Mouse (Mus musculus) small intestine, adult 2 months (tissue): ENCODE results near the gene Rfx4. TPM values are rescaled to one million over a fixed set of nuclear protein-coding genes. Genes with fewer than 3 reads are reported as not detected.

Experiments
- H3K27ac ChIP-seq: fragments of 200-500 bp; 2 replicates; pipeline ENCODE4 v1.5.1; 2012; ENCODE audit warnings: low read depth, low read length, control low read depth, inconsistent platforms; ENCODE audit not compliant: insufficient read depth
- H3K27me3 ChIP-seq: fragments of 200-500 bp; 2 replicates; pipeline ENCODE4 v1.6.1; 2012; ENCODE audit warnings: mild to moderate bottlenecking, moderate library complexity, low read length, inconsistent platforms; ENCODE audit not compliant: control insufficient read depth, insufficient read depth
- H3K36me3 ChIP-seq: fragments of 200-500 bp; 2 replicates; pipeline ENCODE4 v1.6.1; 2012; ENCODE audit warnings: mild to moderate bottlenecking, low read length, control low read depth, inconsistent platforms; ENCODE audit not compliant: control insufficient read depth, insufficient read depth
- H3K4me1 ChIP-seq: fragments of 200-500 bp; 2 replicates; pipeline ENCODE4 v1.6.1; 2012; ENCODE audit warnings: low read length, inconsistent platforms, mixed read lengths; ENCODE audit not compliant: control insufficient read depth, insufficient read depth, insufficient read length
- H3K4me3 ChIP-seq: fragments of 200-500 bp; 2 replicates; pipeline ENCODE4 v1.5.1; 2012; ENCODE audit warnings: low read depth, mild to moderate bottlenecking, control low read depth, inconsistent platforms, low read length, moderate library complexity
- CTCF ChIP-seq: fragments of 200-500 bp; IDR thresholded peaks from 2 replicates; pipeline ENCODE4 v1.5.1; 2012; ENCODE audit warnings: low read depth, mild to moderate bottlenecking, control low read depth, inconsistent platforms, low read length, moderate library complexity, mixed read lengths; ENCODE audit not compliant: insufficient replicate concordance, insufficient read length; ENCODE audit errors: extremely low read depth
- POLR2A ChIP-seq: fragments of 200-500 bp; IDR thresholded peaks from 2 replicates; pipeline ENCODE4 v1.6.1; 2012; ENCODE audit warnings: low read depth, mild to moderate bottlenecking, control low read depth, inconsistent platforms, low read length, moderate library complexity
- WGBS: fragments of 180-500 bp; shearing (Covaris S2); methylation state at CpG from one replicate; pipeline ENCODE4 v1.1.7; 2018; 5-methylcytosine and 5-hydroxymethylcytosine counted together
- polyA plus RNA-seq: library from polyadenylated mRNA; depleted of rRNA; stranded (reverse); fragments of >200 nt; gene quantifications from 2 replicates; pipeline ENCODE4 v1.2.3, GENCODE M21; 2012

Gene Rfx4
- polyA plus RNA-seq, 1 experiment = not detected

- H3K27ac ChIP-seq = no peak overlapping the region
- no peaks in the 10 kb centered on the region for H3K27me3 ChIP-seq
- WGBS = 84% methylated on average over 5 of the region's 5 CpGs
- no peaks in the 10 kb centered on the region for H3K4me1 ChIP-seq
- no peak for TF ChIP-seq POLR2A
- TF ChIP-seq CTCF = no peak
- peaks cover 9% of the 10 kb centered on the region; the same call in 1 of the 2 replicates for H3K36me3 ChIP-seq
- no peak overlapping the region for H3K4me3 ChIP-seq
These were observed 43.9 kb upstream of the Rfx4 start for GRCm38 (mm10) chr10:84711940-84712339.

- peaks cover 9% of the 10 kb centered on the region; the same call in 1 of the 2 replicates for H3K36me3 ChIP-seq
- H3K4me1 ChIP-seq = no peaks in the 10 kb centered on the region
- 49% methylated on average over 6 of the region's 6 CpGs for WGBS
- H3K4me3 ChIP-seq = no peak overlapping the region
- TF ChIP-seq POLR2A (no peak), CTCF (no peak)
- no peaks in the 10 kb centered on the region for H3K27me3 ChIP-seq
- H3K27ac ChIP-seq = no peak overlapping the region
These were observed 43.3 kb upstream of the Rfx4 start for GRCm38 (mm10) chr10:84712532-84712931.

GRCm38 (mm10) chr10:84713043-84713442 lies 42.8 kb upstream of the Rfx4 start:
- no peak for TF ChIP-seq POLR2A
- TF ChIP-seq CTCF = no peak
- H3K4me3 ChIP-seq = no peak overlapping the region
- H3K36me3 ChIP-seq = peaks cover 9% of the 10 kb centered on the region; the same call in 1 of the 2 replicates
- WGBS = 76% methylated on average over 10 of the region's 10 CpGs
- H3K4me1 ChIP-seq = no peaks in the 10 kb centered on the region
- H3K27me3 ChIP-seq = no peaks in the 10 kb centered on the region
- no peak overlapping the region for H3K27ac ChIP-seq

GRCm38 (mm10) chr10:84715639-84716038 lies 40.2 kb upstream of the Rfx4 start:
- Histone ChIP-seq H3K4me1 (no peaks in the 10 kb centered on the region), H3K27me3 (no peaks in the 10 kb centered on the region), H3K4me3 (no peak overlapping the region), H3K27ac (no peak overlapping the region), H3K36me3 (peaks cover 18% of the 10 kb centered on the region)
- TF ChIP-seq CTCF (no peak), POLR2A (no peak)
- 87% methylated on average over 7 of the region's 7 CpGs for WGBS

- Histone ChIP-seq H3K27ac (no peak overlapping the region), H3K36me3 (peaks cover 22% of the 10 kb centered on the region), H3K4me3 (no peak overlapping the region), H3K27me3 (no peaks in the 10 kb centered on the region), H3K4me1 (no peaks in the 10 kb centered on the region)
- no peak for TF ChIP-seq CTCF
- TF ChIP-seq POLR2A = no peak
- WGBS = 93% methylated on average over 7 of the region's 7 CpGs
These were observed 39.3 kb upstream of the Rfx4 start for GRCm38 (mm10) chr10:84716581-84716980.

GRCm38 (mm10) chr10:84722711-84723110 lies 33.2 kb upstream of the Rfx4 start:
- H3K4me3 ChIP-seq = no peak overlapping the region
- no peak for TF ChIP-seq CTCF
- TF ChIP-seq POLR2A = no peak
- H3K36me3 ChIP-seq = peaks cover 19% of the 10 kb centered on the region
- 93% methylated on average over 12 of the region's 12 CpGs for WGBS
- no peak overlapping the region for H3K27ac ChIP-seq
- H3K4me1 ChIP-seq = no peaks in the 10 kb centered on the region
- H3K27me3 ChIP-seq = no peaks in the 10 kb centered on the region

- no peak for TF ChIP-seq POLR2A
- no peak for TF ChIP-seq CTCF
- Histone ChIP-seq H3K27me3 (no peaks in the 10 kb centered on the region), H3K27ac (no peak overlapping the region), H3K36me3 (peaks cover 5% of the 10 kb centered on the region; the same call in 1 of the 2 replicates), H3K4me1 (no peaks in the 10 kb centered on the region), H3K4me3 (no peak overlapping the region)
- 86% methylated on average over 12 of the region's 12 CpGs for WGBS
These were observed 28.9 kb upstream of the Rfx4 start for GRCm38 (mm10) chr10:84727005-84727404.
